Mouse (Mus musculus) adrenal gland, adult 18-20 months (tissue): ENCODE measurements around the gene Camk2n1. TPM values are rescaled to one million over a fixed set of nuclear protein-coding genes. Genes with fewer than 3 reads are reported as not detected.
A peak's percentile ranks its signal among the peaks of the same experiment; 100 is the strongest.

Experiments used
- DNase-seq, 2 experiments: peaks; one replicate each; pipeline ENCODE4 v3.0.0; 2021 to 2022; ENCODE audit warnings: low spot score in 2 of 2
- total RNA-seq, 2 experiments: library from RNA; stranded (reverse); gene quantifications; 1 replicate in 1 of 2; 2 replicates in 1 of 2; pipeline ENCODE4 v1.2.3; 2021

Camk2n1 gene
- total RNA-seq, 2 experiments from 2014 or later: 20.3 to 29.6 TPM

DNA sequence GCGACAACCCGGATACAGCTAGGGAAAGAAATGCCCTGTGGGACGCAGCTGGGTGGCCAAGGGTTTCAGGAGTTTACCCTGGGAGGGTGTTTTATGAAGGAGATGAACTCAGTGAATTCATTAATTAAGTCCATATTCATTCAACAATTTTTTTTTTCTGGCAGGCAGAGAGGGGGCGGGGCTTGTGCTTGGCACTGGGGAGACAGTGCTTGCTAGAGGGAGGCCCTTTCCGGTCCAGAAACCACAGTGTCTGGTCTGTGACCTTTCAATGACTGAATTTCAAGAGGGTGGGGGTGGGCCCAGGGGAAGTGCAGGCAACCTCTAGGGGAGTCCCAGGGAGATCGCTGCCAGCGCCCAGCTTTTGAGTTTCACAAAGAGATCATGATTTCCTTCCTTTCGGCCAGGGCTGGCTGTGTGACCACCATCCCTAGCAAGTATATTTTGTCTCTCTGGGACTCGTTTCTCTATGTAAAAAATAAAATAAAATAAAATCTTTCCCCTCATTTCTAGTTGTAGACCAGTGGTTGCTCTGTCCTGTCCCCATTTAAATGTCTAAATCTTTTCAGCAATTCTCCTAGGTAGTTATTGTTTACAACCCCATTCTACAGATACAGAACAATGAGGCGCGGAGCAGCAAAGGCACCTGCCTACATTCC is 9.8 kb downstream of the Camk2n1 start:
- peak; percentile 76 to 77 for DNase-seq

- DNase-seq: peak; percentile 63
Observed at GRCm38 (mm10) chr4:138464667-138465353, 10.7 kb downstream of the Camk2n1 start.

DNA sequence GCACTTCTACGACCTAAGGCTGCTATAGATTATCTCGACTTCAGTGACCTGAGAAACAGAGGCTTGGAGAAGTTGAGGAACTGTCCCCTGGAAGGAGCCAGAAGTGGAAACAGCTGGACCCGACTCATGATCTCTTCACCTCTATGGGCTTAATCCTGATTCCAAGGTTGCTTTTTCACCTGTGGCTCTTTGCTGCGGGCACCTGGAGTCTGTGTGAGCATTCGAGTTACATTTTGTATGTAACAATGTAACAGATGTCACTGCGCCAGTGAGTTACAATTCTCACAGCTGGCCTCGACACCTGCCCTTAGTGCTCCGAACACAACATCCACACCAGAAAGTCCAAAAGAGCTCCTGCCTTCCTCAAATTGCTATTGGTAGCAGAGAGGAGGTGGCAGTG is 11.3 kb downstream of the Camk2n1 start:
- no peak for DNase-seq

DNA sequence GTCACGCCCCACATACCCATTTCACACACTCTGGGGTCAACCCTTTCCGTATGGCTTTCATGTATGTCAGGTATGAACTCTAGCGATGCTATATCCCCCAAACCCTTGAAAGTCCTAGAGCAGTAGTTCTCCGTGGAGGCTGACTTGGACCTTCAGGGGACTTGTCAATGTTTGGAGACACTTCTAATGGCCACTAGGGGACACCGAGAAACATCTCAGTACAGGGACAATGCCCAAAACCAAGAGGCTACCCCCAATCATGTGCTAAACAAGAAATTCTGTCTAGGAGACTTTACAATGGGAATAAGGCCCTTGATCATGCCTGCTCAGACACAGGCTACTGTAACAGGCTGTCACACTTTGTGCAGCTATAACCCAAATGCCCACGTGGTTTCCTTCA is 12.6 kb downstream of the Camk2n1 start:
- DNase-seq: no peak

- no peak for DNase-seq
Observed at GRCm38 (mm10) chr4:138467451-138467850, 13.3 kb downstream of the Camk2n1 start.

DNA sequence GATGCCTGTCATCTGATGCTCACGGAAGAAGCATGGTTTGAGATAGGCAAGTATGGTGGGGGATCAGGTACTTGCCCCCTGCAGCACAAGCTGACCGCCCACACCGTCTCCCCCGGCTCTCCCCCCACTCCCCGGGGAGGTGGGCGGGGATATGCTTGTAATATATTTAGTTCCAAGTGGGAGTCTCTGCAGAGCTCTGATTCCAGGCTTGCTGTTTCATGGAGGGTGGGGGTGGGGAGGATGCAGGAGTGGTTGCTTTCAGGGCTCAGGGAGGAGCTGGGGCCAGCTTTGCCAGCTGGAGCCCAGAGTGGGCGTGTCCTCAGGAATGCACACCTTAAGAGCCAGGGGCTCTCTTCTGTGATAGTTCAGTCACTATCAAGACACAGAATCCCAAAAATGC is 15.0 kb downstream of the Camk2n1 start:
- DNase-seq: no peak

DNA sequence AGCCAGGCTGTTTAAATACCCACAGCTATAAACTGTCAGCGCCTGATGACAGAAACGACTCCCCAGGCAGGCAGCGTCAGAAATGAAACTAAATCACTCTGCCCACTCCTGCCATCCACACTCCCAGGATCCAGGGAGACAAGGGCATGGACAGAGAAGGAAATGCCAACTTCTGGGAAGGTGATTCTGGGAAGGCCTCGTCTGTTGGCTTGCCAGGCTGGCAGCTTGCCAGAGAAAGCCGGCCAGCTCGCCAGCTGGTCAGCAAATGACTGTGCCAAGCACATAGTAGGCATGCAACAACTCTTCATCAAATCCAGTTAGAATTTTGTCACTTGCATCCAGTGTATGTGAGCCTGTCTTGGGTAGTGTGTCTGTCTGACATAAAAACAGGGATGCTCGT is 17.1 kb downstream of the Camk2n1 start:
- DNase-seq: no peak

GRCm38 (mm10) chr4:138479595-138479994 is 25.5 kb downstream of the Camk2n1 start:
- no peak for DNase-seq

DNA sequence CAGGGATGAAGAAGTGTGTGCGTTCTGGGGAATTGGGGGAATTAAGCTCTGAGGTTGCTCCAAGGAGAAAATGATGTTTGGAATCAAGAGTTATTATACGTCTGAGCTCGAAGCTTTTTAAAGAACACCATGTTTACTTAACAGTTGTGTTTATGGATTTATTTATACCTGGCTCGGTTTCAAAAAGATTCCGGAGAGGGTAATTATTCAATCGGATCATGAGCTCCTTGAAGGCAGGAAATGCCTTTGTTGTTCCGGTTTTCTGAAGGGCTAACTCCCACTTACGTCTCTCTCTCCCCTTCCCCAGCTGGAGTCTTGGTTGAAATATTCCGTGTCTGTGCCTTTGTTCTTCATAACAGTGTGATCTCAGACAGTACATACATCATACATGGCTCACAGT is 26.8 kb downstream of the Camk2n1 start:
- DNase-seq: no peak

DNA sequence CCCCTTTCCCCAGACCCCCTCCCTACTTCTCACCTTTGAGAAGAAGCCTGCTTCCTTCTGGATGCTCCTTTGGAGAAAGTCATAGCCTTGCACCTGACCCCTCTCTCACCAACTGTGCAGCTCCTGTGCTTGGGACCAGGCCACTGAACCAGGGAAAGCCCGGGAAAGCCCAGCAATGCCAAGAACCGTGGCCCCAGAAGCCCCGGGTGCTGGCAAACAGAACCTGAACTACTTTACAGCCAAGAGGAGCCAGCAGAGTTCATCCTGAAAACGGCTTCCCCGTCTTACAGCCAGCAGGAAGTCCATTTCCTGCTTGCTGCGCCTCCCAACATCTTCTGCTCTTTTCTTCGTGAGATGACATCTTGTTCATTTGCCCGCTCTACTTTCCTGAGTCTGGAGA is 28.6 kb downstream of the Camk2n1 start:
- DNase-seq: no peak

- DNase-seq: no peak
Observed at GRCm38 (mm10) chr4:138488241-138488640, 34.1 kb downstream of the Camk2n1 start.

DNA sequence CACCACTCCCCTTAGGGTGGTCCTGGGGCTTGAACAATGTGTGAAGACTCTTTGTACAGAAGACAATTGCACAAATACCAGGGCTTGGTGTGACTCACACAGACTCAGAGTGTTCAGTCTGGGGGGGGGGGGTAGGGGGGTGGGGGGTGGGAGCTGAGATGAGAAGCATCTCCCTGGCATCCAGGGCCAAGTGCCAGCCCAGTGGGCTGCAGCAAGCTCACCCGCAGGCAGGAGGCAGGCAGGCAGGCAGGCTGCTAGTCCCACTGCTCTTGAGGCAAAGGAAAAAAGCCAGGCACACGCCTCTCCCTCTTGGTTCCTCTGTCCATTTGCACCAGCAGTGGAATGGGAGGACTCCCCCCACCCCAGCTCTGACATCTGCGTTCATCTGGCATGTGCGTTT is 37.0 kb downstream of the Camk2n1 start:
- no peak for DNase-seq

DNA sequence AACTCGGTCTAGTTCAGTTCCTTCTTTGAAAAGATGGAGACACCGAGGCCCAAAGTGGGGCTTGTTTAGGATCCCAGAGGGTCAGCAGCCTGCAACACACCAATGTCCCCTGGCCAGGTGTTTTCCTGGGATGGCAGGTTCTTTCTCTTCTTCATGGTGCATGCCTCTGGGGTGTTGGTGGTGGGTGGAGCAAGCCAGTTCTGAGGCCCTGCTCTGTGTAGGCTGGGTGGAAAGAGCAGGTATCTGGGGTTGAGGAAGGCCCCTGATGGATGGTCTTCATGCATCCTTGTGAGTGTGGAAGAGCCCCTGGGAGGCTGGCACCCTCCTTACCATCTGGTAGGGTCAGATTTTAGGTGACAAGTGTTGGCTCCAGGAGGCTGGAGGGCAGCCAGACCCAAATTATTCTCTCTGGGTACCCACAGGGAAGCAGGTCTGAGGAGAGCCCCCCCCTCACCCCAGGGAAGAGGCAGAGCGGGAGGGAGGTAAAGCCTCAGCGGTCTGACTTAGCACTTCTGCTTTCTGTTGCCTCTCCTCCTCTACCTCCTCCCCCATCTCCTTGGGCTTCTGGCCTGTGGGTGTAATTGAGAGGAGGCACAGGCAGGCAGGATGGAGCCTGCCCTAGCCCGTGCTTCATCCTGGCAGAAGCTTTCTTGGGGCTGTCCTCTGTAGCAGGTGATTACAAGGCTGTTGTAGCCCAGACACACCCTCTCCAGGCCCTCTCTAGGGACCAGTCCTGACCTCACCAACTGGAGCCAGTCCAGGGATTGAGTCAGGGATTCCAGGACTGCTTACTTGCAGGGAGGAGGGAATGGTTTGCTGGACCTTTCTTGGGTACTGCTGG is 39.3 kb downstream of the Camk2n1 start:
- peak in 1 of 2 experiments; percentile 45 for DNase-seq

DNA sequence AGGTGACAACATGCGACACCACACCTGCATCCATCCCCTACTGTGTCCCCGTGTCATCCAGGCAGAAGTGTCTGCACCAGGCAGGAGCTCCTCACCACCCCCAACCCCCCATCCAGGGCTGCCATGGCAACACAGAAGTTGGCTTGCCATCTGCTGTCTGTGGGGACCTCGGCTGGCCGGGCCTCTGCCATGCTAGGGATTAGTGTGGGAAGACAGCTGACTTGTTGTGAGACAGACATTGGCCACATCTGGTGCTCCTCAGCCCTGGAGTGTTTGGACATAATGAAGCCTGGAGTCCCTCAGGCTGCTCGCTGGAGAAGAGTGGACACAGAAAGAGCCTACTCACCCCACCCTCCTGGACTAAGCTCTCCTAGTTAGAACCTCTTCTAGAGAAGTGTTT is 40.8 kb downstream of the Camk2n1 start:
- no peak for DNase-seq

DNA sequence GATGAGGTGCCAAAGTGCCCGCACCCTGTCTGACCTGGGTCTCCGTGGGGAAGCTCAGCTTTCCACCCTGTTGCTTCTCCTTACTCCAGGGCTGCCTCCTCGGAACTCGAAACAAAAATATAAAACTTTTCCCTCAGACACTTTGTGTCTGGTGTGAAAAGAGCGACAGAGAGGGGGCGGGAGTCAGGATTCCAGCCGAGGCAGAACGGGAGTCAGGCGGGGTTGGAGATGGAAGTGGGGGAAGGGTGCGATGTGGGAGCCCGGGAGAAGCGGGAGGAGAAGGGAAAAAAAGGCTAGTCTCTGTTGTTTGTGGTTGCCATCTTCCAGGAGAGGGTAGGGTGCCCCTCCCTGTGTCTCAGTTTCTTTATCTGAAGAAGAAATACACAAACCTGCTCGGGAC is 41.7 kb downstream of the Camk2n1 start:
- DNase-seq: no peak

- DNase-seq: no peak
Observed at GRCm38 (mm10) chr4:138496746-138497520, 42.8 kb downstream of the Camk2n1 start.

DNA sequence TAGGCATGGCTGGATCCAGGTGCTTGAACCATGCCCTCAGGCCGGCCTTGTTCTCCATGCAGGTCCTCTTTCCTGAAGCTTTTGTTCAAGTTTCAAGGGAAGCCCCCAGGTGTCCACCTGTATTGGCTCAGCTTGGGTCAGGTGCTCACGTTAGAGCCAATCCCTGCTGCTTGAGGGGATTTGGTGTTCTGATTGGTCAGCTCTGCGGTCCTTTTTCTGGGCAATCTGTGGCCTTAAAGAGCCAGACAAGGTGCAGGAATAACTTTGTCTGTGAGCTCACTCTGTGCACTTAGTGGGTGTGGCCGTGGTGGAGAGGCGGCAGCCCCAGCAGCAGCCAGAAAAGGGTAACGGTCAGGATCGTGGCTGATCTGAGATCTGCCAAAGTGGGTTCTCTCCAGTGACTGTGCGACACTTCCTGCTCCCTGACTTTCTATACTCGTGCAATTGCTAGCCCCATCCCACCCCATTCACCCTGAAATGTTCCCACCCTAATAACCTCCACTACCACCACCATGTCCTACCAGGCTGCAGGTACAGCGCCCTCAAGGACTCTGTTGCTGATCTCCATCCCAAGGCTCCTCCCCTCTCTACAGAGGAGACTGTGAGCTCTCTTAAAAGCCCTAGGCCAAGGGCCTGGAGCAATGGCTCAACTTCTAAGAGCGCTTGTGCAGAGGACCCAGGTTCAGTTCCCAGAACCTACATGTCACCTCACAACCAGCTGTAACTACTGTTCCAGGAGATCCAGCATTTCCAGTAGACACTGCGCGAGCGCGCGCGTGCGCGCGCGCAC is 45.9 kb downstream of the Camk2n1 start:
- no peak for DNase-seq

DNA sequence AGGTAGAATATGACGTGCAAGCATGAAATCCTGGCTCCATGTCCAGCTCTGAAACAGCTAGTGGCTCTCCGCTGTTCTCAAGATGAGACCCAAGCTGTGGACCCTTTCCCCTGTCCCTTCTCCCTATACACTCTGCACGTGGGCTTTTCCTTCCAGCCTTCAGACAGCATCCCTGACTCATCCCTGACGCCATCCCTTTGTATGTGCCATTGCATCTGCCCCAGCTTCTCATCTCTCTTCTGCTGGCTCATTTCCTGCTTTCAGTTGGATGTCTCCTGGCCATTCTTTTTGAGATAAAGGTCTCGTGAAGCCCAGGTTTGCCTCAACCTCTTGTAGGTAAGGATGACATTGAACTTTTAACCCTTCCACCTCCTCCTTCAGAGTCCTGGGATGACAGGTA is 46.9 kb downstream of the Camk2n1 start:
- DNase-seq: no peak

DNA sequence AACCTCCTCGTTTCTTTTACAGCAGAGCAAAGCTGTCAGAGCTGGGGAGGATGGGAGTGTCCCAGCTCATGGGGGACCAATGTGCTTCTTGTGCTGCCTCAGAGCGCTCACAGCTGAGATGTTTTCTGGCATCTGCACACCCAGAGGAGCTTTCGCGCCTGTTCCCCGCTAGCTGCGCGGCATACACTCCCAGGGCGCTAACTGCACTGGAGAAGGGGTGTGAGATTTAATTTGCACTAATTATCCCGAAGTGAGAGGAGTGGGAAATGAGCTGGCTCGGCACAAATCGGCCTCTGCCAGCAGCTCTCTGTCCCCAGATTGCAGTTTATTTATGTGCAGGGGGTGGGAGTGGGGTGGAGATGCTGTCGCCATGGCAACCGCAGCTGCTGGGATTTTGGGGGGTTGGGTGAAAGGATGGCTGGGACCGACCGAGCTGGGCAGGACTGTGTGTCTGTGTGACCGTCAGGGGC is 50.6 kb downstream of the Camk2n1 start:
- no peak for DNase-seq

- peak; percentile 23 to 52 for DNase-seq
Observed at GRCm38 (mm10) chr4:138505171-138505870, 51.2 kb downstream of the Camk2n1 start.
